Mouse (Mus musculus): ENCODE results near the gene Mink1.
"Not testable (repeated sequence)": the region's sequence is repeated elsewhere in the genome, so short reads cannot be mapped to it uniquely, and the experiment has no call there.

Gene Mink1

DNA sequence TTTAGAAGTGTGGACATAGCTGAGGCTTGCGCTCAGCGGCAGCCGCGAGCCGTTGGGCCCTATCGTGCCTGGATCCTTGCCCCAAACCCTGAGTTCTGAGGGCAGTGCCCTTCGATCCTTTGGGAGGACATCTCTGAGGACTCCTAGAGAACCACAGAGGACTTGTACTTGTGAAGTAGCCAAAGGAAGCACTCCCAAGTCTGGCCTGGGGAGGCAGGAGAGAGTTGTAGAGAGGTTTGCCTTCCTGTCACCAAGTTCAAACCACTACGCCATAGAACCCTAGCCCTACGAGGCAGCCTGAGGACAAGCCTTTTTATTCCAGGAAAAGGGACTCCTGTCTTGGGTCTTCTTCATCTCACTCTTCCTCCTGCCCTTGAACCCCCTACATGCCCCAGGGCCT lies 5.1 kb upstream of the Mink1 start:
- ATAC-seq (ENCODE audit: low TSS enrichment): no peak

DNA sequence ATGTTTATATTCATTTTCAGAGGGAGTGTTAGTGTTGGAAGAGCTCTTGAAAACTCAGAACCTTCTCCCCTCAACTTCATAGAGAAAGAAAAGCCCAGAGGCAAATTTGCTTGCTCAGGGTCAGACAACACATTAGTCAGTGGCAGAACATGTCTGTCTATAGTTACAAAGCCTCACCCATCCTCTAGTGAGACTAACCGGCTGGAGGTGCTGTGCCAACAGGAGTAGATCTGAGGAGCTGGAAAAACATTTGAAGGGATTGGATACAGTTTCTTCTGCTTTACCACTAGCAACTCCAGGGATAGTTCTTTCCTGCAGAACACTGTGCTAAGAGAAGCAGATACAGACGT lies 769 bp upstream of the Mink1 start:
- no peak; the same call in 1 of the 2 replicates for ATAC-seq (ENCODE audit: low TSS enrichment)

DNA sequence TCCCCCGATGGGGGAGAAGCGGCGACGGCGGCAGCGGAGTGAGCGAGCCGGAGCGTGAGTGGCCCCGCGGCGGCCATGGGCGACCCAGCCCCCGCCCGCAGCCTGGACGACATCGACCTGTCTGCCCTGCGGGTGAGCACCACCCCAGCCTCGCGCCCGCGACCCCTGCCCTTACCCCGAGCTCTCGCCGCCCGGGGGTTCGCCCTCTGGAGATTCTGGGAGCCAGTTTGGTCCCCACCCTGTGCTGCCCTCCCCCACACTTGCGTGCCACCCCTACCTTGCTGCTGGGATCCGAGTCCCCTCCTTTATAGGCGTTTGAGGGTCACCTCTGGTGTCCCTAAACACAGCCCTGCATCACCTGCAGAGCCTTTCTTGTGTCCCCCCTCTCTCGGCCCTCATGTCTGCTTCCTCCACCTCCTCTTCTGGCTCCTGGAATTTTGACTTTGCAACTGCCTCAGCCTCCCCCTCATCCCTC lies 351 bp downstream of the Mink1 start:
- ATAC-seq (ENCODE audit: low TSS enrichment): no peak

DNA sequence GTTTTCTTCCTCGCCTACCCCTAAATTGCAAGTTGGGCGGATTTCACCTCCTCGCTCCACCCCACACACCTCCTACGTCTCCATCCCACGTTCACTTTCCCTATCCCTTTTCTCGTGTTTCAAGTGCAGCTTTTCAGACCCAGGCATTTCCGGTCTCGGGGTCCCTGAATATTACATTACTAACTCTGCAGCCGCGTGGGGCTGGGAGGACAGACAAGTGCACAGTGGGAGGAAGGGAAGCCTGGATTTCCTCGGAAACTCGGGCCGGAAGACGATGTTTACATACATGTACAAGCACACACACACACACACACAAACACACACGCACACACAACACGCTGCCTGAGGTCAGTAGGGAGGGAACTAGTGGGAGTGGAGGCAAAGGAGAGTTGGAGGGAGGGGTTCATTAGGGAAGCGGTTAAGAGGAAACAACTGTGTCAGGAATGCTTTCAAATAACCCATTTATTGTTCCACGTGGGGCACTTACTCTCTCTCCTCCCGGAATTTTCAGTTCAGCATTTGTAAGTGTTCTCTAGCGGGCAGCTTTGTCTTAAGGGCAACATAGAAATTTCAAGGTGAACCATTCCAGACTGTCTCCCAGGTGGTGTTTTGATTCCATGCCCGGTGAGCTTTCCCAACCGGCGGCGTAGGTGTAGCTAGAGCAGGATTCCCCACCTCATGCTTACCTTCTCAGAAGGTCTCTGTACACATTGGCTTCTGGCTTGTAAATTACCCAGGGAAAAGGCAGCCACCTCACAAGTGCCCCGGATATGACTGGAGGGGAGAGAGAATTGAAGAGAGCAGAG lies 992 bp downstream of the Mink1 start:
- no peak for ATAC-seq (ENCODE audit: low TSS enrichment)

DNA sequence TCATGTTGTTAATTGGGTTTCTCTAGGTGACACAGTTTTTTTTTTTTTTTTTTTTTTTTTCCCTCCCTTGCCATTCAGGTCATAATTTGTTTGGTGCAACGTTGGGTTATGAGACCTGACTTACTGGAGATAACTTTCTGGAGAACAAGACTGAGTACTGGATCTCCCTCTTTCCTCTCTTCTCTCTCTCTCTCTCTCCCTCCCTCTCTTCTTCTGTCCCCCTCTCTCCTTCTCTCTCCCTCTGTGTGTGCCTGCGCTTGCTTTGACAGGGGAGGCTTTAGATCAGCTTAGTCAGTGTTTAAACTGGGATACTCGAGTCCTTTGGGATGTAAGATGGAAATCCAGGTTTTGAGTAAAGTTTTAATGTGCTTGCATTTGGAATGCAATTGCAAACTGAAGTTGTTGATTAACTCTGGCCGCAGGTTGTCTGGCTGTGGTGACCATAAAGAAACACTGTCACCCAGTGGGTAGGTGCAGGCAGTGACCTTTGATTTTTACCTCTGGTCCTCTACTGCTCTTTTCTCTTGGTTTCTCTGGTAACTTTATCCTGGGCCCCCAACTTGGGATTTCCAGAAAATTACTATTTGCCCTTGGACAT lies 1.7 kb downstream of the Mink1 start:
- ATAC-seq (ENCODE audit: low TSS enrichment): no peak

DNA sequence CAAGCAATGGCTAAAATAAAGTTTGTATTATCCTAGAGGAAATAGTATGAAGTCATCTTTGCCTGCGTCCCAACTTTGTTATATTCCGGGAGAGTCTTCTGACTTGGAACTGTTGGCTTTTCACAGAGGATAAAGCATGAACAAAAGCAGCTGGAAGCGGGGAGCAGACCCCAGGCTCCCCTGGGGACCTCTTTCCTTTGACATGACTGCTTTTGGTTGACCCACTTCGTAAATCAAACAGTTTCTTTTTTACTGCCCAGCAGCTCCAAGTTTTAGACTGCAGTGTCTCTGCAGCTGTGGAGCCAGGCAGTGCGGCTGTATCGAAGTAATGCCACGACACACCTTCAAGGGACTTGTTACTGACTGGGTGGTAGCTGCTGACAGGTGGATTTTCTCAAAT lies 3.9 kb downstream of the Mink1 start:
- no peak for ATAC-seq (ENCODE audit: low TSS enrichment)

DNA sequence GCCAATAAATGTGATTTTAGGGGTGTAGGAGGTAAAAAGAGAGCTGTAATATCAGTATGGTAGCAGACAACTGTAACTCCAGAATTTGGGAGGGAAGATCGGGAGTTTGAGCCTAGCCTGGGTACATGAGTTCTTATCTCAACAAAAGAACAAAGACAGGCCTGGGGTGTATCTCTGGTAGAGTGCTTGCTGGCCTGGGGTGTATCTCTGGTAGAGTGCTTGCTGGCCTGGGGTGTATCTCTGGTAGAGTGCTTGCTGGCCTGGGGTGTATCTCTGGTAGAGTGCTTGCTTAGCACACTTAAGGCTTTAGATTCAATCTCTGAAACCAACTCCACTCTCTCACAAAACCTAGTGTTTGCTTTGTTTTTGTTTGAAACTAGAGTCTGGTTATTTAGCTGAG lies 7.9 kb downstream of the Mink1 start:
- ATAC-seq (ENCODE audit: low TSS enrichment): not testable (repeated sequence)

DNA sequence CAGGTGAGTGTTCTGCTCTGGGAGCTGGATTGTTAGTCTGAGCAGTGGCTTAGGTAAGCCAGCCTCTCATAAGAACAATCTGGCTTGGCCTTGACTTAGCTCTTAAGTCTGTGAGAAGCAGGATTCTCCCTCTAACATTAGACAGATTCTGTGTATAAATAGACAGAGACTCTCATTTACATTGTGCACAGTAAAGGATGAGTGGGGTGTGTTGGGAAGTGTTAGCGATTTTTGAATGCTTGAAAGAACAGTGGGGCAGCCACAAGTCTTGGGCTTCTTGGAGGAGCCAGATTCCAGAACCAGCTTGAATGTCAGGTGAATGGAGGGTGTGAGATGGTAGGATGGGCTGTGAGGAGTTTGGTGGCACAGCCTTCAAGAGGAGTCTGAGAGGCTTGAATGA lies 9.0 kb downstream of the Mink1 start:
- ATAC-seq (ENCODE audit: low TSS enrichment): peak; percentile 89

DNA sequence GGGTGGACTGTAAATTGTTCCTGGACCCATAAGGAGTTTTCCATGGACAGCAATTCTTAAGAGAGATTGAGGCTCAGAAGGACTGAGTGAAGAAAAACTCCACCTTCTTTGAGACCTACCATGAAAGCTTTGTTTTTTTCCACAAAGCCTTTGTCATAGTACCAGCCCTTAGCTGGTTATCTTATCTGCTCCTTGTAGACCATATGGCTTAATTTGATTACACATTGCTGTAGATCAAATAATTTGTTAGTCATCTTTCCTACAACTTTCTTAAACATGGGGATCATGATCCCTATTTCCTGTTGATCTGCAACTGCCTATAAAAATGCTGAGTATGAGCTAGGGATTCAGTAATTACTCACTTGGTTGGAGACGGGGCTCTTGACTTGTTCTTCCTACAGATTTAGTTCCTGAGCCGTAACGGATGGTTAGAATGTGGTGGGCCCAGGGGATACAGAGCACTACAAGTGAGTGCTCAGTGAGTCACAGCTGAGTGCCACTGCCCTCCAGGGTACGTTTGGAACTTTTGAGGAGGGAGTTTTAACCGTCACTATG lies 9.7 kb downstream of the Mink1 start:
- ATAC-seq (ENCODE audit: low TSS enrichment): no peak

DNA sequence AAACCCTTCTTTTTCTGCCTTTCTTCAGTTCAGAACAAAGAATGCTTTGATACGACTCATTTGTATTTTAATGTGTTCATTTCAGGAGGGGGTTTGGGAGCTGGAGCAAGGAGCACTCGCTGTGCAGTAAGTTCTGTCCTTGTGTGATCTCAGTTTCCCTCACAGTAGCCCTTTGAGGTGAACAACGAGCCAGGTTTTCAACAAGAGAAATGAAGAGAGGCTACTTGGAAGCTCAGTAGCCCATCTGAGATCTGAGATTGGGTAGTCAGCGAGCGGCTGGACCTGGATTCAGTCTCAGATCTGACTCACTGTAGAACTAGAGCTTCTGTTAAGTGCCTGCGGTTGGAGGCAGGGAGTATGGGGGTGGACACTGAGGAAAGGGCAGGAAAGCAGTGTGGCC lies 11.2 kb downstream of the Mink1 start:
- peak; percentile 58; the same call in 1 of the 2 replicates for ATAC-seq (ENCODE audit: low TSS enrichment)

DNA sequence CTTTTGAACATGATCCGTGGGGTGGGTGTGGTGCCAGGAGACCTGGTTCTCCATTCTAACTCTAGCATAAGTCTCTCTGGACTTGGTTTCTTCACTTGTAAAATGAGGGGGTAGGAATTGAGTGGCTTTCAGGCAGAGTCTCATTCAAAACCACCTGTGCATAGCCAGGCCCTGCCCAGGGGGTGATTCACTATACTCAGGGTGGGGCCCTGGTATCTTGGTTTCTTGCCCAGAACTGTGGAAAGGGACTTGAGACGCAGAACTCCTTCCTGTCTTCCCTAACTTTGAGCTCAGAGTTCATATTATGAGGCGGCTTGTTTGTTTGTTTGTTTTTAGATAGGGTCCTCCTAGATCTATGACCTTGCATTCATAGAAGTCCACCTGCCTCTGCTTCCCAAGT lies 14.5 kb downstream of the Mink1 start:
- no peak for ATAC-seq (ENCODE audit: low TSS enrichment)

DNA sequence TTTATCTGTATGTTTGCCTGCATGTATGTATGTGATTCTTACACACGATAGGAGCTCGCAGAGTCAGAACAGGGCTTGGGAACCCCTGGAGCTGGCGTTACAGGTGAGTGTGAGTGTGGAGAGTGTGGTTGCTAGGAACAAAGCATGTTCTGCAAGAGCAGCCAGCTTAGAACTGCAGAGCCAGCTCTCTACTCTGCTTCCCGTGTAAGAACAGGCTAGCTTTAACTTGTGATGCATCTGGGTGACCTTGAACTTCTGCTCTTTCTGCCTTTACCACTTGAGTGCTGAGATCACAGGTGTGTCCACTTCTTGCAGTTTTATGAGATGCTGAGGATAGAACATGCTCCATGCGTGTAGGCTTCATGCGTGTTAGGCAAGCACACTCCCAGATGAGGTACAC lies 16.3 kb downstream of the Mink1 start:
- no peak for ATAC-seq (ENCODE audit: low TSS enrichment)

DNA sequence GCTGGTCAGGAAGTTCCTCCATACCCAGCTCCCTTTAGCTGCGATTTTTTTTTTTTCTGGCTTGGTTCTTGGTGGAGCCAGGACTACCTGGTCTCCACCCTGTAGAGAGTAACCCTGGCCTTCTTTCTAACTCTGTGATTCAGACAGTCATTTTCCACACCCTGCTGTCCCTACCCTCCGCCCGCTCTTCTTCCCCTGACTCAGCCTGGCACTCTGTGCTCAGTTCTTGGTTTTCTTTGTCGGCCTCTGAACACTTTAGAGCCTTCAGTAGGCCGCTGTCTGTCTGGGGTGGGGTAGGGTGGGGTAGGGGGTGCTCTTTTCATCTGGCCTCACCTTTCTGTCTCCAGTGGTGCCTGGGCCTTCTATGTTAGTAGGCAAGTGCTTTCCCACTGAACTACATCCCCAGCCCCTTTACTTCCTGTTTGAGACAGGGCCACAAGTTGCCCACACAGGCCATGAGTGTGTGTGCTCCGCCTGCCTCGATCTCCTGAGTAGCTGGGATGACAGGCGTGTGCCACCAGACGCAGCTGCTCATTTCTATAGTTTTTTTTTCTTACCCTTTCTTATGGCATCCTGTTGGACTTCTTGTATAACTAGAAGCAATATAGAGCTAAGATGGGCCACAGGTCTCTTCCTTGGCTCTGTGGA lies 17.2 kb downstream of the Mink1 start:
- ATAC-seq (ENCODE audit: low TSS enrichment): peak; percentile 29; the same call in 1 of the 2 replicates

DNA sequence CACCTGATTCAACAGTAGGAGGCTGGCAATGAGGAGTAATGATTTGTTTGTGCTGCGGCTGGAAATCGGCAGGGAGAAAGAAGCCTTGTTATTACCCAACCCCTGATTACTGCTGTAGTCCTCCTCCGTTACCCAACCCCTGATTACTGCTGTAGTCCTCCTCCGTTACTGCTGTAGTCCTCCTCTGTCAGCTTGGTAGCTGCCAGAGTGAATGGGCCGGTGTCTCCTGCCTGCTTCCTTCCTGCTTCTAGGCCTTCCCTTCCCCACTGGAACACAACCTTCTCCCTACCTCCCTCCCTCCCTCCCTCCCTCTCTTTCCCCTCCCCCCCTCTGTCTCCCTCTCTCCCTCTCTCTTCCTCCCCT lies 17.7 kb downstream of the Mink1 start:
- no peak for ATAC-seq (ENCODE audit: low TSS enrichment)

DNA sequence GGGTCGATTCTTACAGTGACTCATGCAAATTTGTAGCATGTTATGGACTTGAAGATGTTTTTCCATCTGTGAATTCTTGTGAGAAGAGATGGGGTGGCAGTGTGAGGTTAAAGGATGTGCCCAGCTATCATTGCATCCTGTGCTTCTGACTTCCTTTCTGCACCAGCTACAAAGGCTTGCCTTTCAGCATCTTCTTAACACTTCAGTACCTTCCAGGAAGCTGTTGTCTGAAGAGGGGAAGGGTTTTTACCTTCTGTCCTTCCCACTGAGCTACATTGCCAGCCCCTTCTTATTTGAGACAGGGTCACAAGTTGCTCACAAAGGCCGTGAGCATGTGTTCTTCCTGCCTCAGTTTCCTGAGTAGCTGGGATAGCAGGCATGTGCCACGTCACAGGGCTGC lies 18.2 kb downstream of the Mink1 start:
- ATAC-seq (ENCODE audit: low TSS enrichment): no peak

DNA sequence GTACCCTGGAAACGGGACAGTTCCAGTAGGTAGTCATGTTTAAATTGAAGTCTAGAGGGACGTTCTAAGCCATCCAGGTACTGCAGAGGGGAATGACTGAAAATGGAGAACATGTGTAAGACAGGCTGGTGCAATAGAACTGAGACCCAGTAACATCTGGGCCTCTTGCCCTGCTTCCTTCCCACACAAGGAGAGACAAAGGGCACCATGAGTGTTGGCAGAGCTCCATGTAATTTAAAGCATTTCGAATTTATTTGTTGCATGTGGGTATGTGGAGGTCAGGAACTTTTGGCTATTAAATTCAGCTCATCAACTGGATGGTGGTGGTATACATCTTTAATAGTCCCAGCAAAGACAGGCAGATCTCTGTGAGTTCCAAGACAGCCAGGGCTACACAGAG lies 19.5 kb downstream of the Mink1 start:
- no peak for ATAC-seq (ENCODE audit: low TSS enrichment)

DNA sequence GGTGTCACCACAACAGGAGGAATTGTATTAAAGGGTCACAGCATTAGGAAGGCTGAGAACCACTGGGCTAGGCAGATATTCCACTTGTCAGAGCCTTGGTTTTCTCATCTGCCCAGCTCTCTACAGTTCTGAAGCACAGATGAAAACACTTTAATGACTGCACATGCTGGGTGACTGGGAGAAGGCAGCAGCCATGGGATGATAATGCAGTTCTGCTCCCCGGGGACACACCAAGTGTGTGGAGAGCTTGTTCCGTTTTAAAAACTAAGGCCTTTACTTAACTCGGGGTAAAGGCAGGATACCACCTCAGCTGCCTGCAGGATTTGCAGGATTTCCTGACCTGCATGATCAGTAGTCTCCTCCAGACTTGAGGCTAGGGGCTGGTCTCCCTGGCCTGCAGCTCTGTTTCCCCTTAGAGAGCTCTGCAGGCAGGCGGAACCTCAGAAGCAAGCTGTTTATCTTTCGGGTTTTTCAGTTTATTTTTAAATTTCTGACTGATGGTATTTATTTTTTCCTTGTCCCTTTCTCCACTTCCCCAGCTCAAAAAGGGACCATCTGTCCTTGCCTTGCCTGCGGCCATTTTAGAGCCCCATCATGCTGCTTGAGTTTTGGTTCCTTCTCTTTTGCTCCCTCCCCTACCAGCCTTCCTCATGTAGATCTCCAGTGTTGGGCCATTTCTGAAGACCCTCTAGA lies 20.5 kb downstream of the Mink1 start:
- no peak for ATAC-seq (ENCODE audit: low TSS enrichment)

DNA sequence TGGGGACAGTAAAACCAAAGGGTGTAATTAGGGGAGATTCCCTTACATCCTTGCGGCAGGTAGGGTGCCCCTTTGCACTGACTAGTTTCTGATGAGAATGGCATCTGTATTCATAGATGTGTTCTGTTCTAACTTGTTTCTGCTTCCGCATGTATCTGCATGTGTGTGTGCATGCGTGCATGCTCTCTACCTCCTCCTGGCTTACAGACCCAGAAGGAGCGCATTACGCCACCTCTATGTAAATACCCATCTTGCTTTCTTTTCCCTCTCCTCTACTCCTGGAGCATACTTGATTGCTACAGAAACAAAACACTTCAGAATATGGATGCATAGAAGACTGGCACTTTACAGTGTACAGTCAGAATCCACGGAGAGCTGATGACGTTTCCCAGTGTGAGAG lies 21.1 kb downstream of the Mink1 start:
- ATAC-seq (ENCODE audit: low TSS enrichment): no peak

DNA sequence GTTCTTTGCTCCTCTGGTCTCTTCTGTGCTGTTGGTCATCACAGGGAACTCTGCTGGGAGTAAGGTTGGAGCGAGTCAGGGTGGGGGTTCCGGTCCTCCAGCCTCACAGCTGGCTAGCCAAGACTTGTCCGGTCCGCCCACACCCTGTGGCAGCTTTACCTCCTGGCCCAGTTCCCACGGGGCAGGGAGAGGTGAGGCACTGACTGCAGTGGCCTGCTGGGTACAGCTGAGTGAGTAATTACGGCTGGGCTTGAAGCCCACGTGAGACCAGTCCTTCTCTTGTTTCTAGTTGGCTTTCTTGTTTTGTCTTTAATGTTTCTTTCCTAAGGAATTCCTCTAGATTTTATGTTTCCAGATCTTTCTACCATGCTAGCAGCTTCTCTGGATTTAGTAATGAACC lies 22.8 kb downstream of the Mink1 start:
- ATAC-seq (ENCODE audit: low TSS enrichment): no peak

DNA sequence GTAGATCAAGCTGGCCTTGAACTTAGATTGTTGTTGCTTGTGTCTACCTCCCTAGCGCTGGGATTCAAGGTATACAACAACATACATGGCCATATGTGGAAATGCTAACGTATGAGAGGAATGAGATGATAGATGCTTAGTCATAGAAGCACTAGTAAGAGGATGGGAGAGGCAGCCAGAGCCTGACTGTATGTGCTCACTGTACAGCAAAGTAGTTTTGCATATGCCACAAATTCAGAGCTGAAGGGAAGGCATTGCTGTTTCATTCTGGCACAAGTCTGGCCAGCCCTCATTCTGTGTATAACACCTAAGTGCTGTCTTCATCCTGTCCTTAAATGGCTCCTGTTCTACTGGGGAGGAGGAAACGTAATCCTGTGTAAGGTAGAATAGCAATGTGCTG lies 23.6 kb downstream of the Mink1 start:
- ATAC-seq (ENCODE audit: low TSS enrichment): peak; percentile 56; the same call in 1 of the 2 replicates

DNA sequence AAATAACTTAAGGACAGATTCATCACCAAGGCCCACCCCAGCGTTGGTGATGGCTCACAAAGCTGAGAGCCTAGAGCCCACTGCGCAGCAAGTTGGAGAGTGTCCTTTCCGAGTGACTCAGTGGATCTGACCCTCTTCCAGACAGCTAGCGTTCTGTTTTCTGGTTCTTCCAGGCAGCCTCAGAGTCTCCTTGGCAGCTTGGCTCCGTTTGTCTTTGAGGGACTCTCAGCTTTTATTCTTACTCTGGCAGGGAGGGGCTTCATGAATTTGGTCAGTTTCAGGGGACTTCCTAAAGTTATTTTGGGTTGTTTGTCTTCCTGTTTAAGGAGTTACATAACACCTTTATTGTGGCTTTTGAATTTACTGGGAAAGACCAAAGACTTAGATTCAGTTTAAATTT lies 24.3 kb downstream of the Mink1 start:
- no peak for ATAC-seq (ENCODE audit: low TSS enrichment)

DNA sequence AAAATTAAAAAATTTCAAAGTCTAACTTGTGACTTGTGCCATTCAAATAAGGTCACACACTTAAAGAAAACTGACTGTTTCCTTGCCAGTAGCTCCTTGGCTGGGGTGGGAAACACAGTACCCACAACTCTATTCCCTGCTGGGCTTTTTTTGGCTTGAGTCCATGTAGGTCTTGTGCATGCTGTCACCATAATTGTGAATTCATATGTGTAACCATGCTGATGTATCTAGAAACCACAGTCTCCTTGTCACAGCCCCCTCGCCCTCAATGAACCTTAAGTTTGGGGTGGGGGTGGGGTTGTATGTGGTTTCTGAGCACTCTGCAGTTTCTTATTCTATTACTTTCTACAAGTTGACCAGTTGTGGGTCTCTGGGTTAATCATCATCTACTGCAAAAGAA lies 29.1 kb downstream of the Mink1 start:
- no peak for ATAC-seq (ENCODE audit: low TSS enrichment)
